In genomic region chr13:43995623-43996022, GRCm38 (mm10) we compare ENCODE assay signal across 14 mouse cellular contexts.
A peak's percentile ranks its signal among the peaks of the same experiment; 100 is the strongest.
DNase-seq lines count a peak whose midpoint lies in the region; ATAC-seq and TF ChIP-seq lines count a peak whose summit lies in the region.
"Had no signal": no experiment of that assay in that cellular context is flagged by ENCODE, and none has a peak within 500 bp of the region (broad histone marks: within the 10 kb centered on the region; RNA-seq: fewer than 3 reads in every experiment).

No protein-coding gene starts in this region.

- no peak overlapping the region for H3K27ac ChIP-seq in lung, embryonic 14.5 days (ENCODE audit: low read depth)
- H3K27ac ChIP-seq: forebrain, embryonic 15.5 days; hindbrain, embryonic 12.5 days; macrophage had no signal

- ATAC-seq in lung, embryonic 14.5 days (ENCODE audit: insufficient read depth): no peak
- ATAC-seq: forebrain, embryonic 15.5 days; intestine, postnatal 0 days had no signal

- peaks cover 10% of the 10 kb centered on the region for H3K4me1 ChIP-seq in lung, embryonic 14.5 days (ENCODE audit: insufficient read depth)

- no peak overlapping the region for H3K9ac ChIP-seq in lung, embryonic 14.5 days
- H3K9ac ChIP-seq: forebrain, embryonic 15.5 days; hindbrain, embryonic 12.5 days had no signal

- H3K27me3 ChIP-seq in lung, embryonic 14.5 days (ENCODE audit: insufficient read depth, low read length): no peaks in the 10 kb centered on the region
- H3K27me3 ChIP-seq: forebrain, embryonic 15.5 days had no signal

- no peak overlapping the region for H3K4me3 ChIP-seq in lung, embryonic 14.5 days (ENCODE audit: low read depth, low read length)
- H3K4me3 ChIP-seq: forebrain, embryonic 15.5 days; hindbrain, embryonic 12.5 days had no signal

- no peaks in the 10 kb centered on the region for H3K9me3 ChIP-seq in lung, embryonic 14.5 days (ENCODE audit: low read depth, low read length)
- H3K9me3 ChIP-seq: forebrain, embryonic 15.5 days; hindbrain, embryonic 12.5 days had no signal

- no peaks in the 10 kb centered on the region for H3K36me3 ChIP-seq in lung, embryonic 14.5 days (ENCODE audit: insufficient read depth)
- H3K36me3 ChIP-seq: forebrain, embryonic 15.5 days; hindbrain, embryonic 12.5 days had no signal

- TF ChIP-seq CTCF in lung, embryonic 14.5 days (IDR thresholded peaks at IDR 0.05; ENCODE audit: low read depth): no peak

- peak; percentile 16 for DNase-seq in ES-CJ7 (ENCODE audit: low read depth, low spot score)
- peak; percentile 28 to 84 for DNase-seq in adrenal gland, adult (ENCODE audit: inconsistent age in 2 of 2, low spot score in 1 of 2)
- peak; percentile 41 to 45 for DNase-seq in heart, postnatal 10 days
- DNase-seq in lung, embryonic 14.5 days: peak; percentile 42
- DNase-seq in right cerebral cortex, adult 18-20 months: no peak
- DNase-seq in right cerebral cortex, adult 2 months (ENCODE audit: low spot score in 2 of 2): no peak
- no peak for DNase-seq in natural killer cell, adult 2 months (ENCODE audit: low spot score in 2 of 2)
- DNase-seq: cerebellum, adult 11-12 months; gastrocnemius, postnatal 14 days; layer of hippocampus, postnatal 36 days had no signal

- no peak overlapping the region for H3K4me2 ChIP-seq in lung, embryonic 14.5 days
- H3K4me2 ChIP-seq: forebrain, embryonic 15.5 days; hindbrain, embryonic 12.5 days had no signal

- WGBS in lung, embryonic 14.5 days: 26% methylated on average over 3 of the region's 3 CpGs

- intact Hi-C loops in heart, postnatal 10 days (cut with DNase I): no loop called here

Comparison
In these comparisons a context has a peak if more than half of its experiments do, and no peak if none do; other contexts are left out.
1. DNase-seq: peak in ES-CJ7 (single experiment), adrenal gland, adult (2 of 2), heart, postnatal 10 days (2 of 2) and lung, embryonic 14.5 days (single experiment); none in right cerebral cortex, adult 18-20 months (single experiment), right cerebral cortex, adult 2 months (0 of 2) and natural killer cell, adult 2 months (0 of 2).